Mouse (Mus musculus) embryonic fibroblast, embryonic 13.5 days (primary cell): ENCODE measurements at regions not wholly inside any gene's neighbourhood (a gene's known extent, or its start where the extent isn't known, plus 50 kb on each side); places are given as distances from the start of the nearest gene placed in this dataset.

Experiments used
- CTCF ChIP-seq: IDR thresholded peaks from 2 replicates; pipeline ENCODE4 v1.5.1; 2011; ENCODE audit warnings: mild to moderate bottlenecking, control low read depth, low read length, moderate library complexity, borderline replicate concordance; ENCODE audit not compliant: insufficient read depth
- POLR2A ChIP-seq: IDR thresholded peaks from 2 replicates; pipeline ENCODE4 v1.6.1; 2011; ENCODE audit warnings: low read depth, mild to moderate bottlenecking, control low read depth, low read length, moderate library complexity

DNA sequence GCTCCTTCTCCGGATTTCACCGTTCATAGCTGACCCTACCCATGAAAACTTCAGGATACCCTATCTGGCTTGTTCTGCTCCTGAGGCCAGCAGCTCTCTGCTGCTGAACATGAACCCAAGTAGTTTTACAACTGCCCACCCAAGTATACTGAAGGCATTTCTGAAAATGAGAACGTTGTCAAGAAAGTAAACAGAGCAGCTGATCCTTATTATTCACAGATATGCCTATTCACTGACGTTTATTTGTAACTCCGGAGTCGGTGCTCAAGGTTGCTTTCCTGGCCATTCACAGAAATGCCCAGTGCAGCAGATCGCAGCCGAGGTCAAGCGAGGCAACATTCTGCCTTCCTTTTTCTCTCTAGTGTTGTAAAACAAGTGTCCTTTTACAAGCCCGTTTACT is 128.4 kb upstream of the N6amt1 start:
- TF ChIP-seq CTCF: no peak
- no peak for TF ChIP-seq POLR2A
